Mouse (Mus musculus): ENCODE data around the gene Nlk. TPM values are rescaled to one million over a fixed set of nuclear protein-coding genes. Genes with fewer than 3 reads are reported as not detected.

The Nlk gene
- total and polyA plus RNA-seq, 2 experiments: 4.8 to 7.5 TPM

- TF ChIP-seq CTCF (IDR thresholded peaks at IDR 0.05; ENCODE audit: low read depth, low read length) (no peak), POLR2A (IDR thresholded peaks at IDR 0.05; ENCODE audit: extremely low read depth, insufficient read depth, low read length) (no peak)
- Histone ChIP-seq H3K36me3 (ENCODE audit: control insufficient read depth, insufficient read depth, low read length) (peaks cover 7% of the 10 kb centered on the region), H3K27me3 (ENCODE audit: control insufficient read depth, insufficient read depth, low read length) (no peaks in the 10 kb centered on the region), H3K79me2 (ENCODE audit: control insufficient read depth, insufficient read depth, low read length) (no peaks in the 10 kb centered on the region; the same call in 1 of the 2 replicates), H3K9ac (ENCODE audit: low read depth, low read length) (no peak overlapping the region), H3K4me1 (ENCODE audit: control insufficient read depth, insufficient read depth, low read length) (no peaks in the 10 kb centered on the region), H3K27ac (replicated peaks; ENCODE audit: insufficient read depth, low read depth, low read length) (no peak overlapping the region), H3K4me3 (ENCODE audit: insufficient read depth, low read depth, low read length) (no peak overlapping the region)
- no peak for DNase-seq (ENCODE audit: extremely low read depth, low read depth, low spot score)
- 89% methylated on average over 3 of the region's 3 CpGs for WGBS
These were observed 68.3 kb downstream of the Nlk start for GRCm38 (mm10) chr11:78628871-78629270.

- Histone ChIP-seq H3K36me3 (ENCODE audit: control insufficient read depth, insufficient read depth, low read length) (peaks cover 8% of the 10 kb centered on the region), H3K9ac (ENCODE audit: low read depth, low read length) (no peak overlapping the region), H3K4me3 (ENCODE audit: insufficient read depth, low read depth, low read length) (no peak overlapping the region), H3K79me2 (ENCODE audit: control insufficient read depth, insufficient read depth, low read length) (no peaks in the 10 kb centered on the region), H3K27me3 (ENCODE audit: control insufficient read depth, insufficient read depth, low read length) (no peaks in the 10 kb centered on the region), H3K27ac (replicated peaks; ENCODE audit: insufficient read depth, low read depth, low read length) (no peak overlapping the region), H3K4me1 (ENCODE audit: control insufficient read depth, insufficient read depth, low read length) (no peaks in the 10 kb centered on the region)
- no peak for TF ChIP-seq POLR2A (IDR thresholded peaks at IDR 0.05; ENCODE audit: extremely low read depth, insufficient read depth, low read length)
- no peak for TF ChIP-seq CTCF (IDR thresholded peaks at IDR 0.05; ENCODE audit: low read depth, low read length)
- no peak for DNase-seq (ENCODE audit: extremely low read depth, low read depth, low spot score)
- 70% methylated on average over 3 of the region's 3 CpGs for WGBS
These were observed 72.8 kb downstream of the Nlk start for GRCm38 (mm10) chr11:78624377-78624776.

GRCm38 (mm10) chr11:78621926-78622325, 75.2 kb downstream of the Nlk start:
- Histone ChIP-seq H3K27ac (replicated peaks; ENCODE audit: insufficient read depth, low read depth, low read length) (no peak overlapping the region), H3K27me3 (ENCODE audit: control insufficient read depth, insufficient read depth, low read length) (no peaks in the 10 kb centered on the region), H3K4me3 (ENCODE audit: insufficient read depth, low read depth, low read length) (no peak overlapping the region), H3K4me1 (ENCODE audit: control insufficient read depth, insufficient read depth, low read length) (no peaks in the 10 kb centered on the region), H3K36me3 (ENCODE audit: control insufficient read depth, insufficient read depth, low read length) (peaks cover 10% of the 10 kb centered on the region), H3K9ac (ENCODE audit: low read depth, low read length) (no peak overlapping the region), H3K79me2 (ENCODE audit: control insufficient read depth, insufficient read depth, low read length) (no peaks in the 10 kb centered on the region)
- no peak for DNase-seq (ENCODE audit: extremely low read depth, low read depth, low spot score)
- TF ChIP-seq POLR2A (IDR thresholded peaks at IDR 0.05; ENCODE audit: extremely low read depth, insufficient read depth, low read length) (no peak), CTCF (IDR thresholded peaks at IDR 0.05; ENCODE audit: low read depth, low read length) (no peak)

GRCm38 (mm10) chr11:78620179-78620578, 77.0 kb downstream of the Nlk start:
- Histone ChIP-seq H3K36me3 (ENCODE audit: control insufficient read depth, insufficient read depth, low read length) (peaks cover 8% of the 10 kb centered on the region), H3K79me2 (ENCODE audit: control insufficient read depth, insufficient read depth, low read length) (no peaks in the 10 kb centered on the region), H3K27ac (replicated peaks; ENCODE audit: insufficient read depth, low read depth, low read length) (no peak overlapping the region), H3K9ac (ENCODE audit: low read depth, low read length) (no peak overlapping the region), H3K27me3 (ENCODE audit: control insufficient read depth, insufficient read depth, low read length) (no peaks in the 10 kb centered on the region), H3K4me1 (ENCODE audit: control insufficient read depth, insufficient read depth, low read length) (no peaks in the 10 kb centered on the region), H3K4me3 (ENCODE audit: insufficient read depth, low read depth, low read length) (no peak overlapping the region)
- DNase-seq (ENCODE audit: extremely low read depth, low read depth, low spot score): no peak
- WGBS: 69% methylated on average over 3 of the region's 3 CpGs
- TF ChIP-seq CTCF (IDR thresholded peaks at IDR 0.05; ENCODE audit: low read depth, low read length) (no peak), POLR2A (IDR thresholded peaks at IDR 0.05; ENCODE audit: extremely low read depth, insufficient read depth, low read length) (no peak)

- DNase-seq (ENCODE audit: extremely low read depth, low read depth, low spot score): peak; percentile 31
- TF ChIP-seq CTCF (IDR thresholded peaks at IDR 0.05; ENCODE audit: low read depth, low read length): no peak
- TF ChIP-seq POLR2A (IDR thresholded peaks at IDR 0.05; ENCODE audit: extremely low read depth, insufficient read depth, low read length): no peak
- Histone ChIP-seq H3K79me2 (ENCODE audit: control insufficient read depth, insufficient read depth, low read length) (no peaks in the 10 kb centered on the region), H3K27me3 (ENCODE audit: control insufficient read depth, insufficient read depth, low read length) (no peaks in the 10 kb centered on the region), H3K27ac (replicated peaks; ENCODE audit: insufficient read depth, low read depth, low read length) (no peak overlapping the region), H3K36me3 (ENCODE audit: control insufficient read depth, insufficient read depth, low read length) (peaks cover 4% of the 10 kb centered on the region; the same call in 1 of the 2 replicates), H3K4me3 (ENCODE audit: insufficient read depth, low read depth, low read length) (no peak overlapping the region), H3K9ac (ENCODE audit: low read depth, low read length) (no peak overlapping the region), H3K4me1 (ENCODE audit: control insufficient read depth, insufficient read depth, low read length) (no peaks in the 10 kb centered on the region)
These were observed 85.9 kb downstream of the Nlk start for GRCm38 (mm10) chr11:78611273-78611672.

GRCm38 (mm10) chr11:78609657-78610056, 87.5 kb downstream of the Nlk start:
- TF ChIP-seq CTCF (IDR thresholded peaks at IDR 0.05; ENCODE audit: low read depth, low read length) (no peak), POLR2A (IDR thresholded peaks at IDR 0.05; ENCODE audit: extremely low read depth, insufficient read depth, low read length) (no peak)
- 87% methylated on average over 4 of the region's 4 CpGs for WGBS
- H3K36me3 ChIP-seq (ENCODE audit: control insufficient read depth, insufficient read depth, low read length): peaks cover 4% of the 10 kb centered on the region; the same call in 1 of the 2 replicates
- H3K9ac ChIP-seq (ENCODE audit: low read depth, low read length): no peak overlapping the region
- no peak overlapping the region for H3K4me3 ChIP-seq (ENCODE audit: insufficient read depth, low read depth, low read length)
- H3K27ac ChIP-seq (replicated peaks; ENCODE audit: insufficient read depth, low read depth, low read length): no peak overlapping the region
- H3K4me1 ChIP-seq (ENCODE audit: control insufficient read depth, insufficient read depth, low read length): no peaks in the 10 kb centered on the region
- DNase-seq (ENCODE audit: extremely low read depth, low read depth, low spot score): no peak
- H3K27me3 ChIP-seq (ENCODE audit: control insufficient read depth, insufficient read depth, low read length): no peaks in the 10 kb centered on the region
- H3K79me2 ChIP-seq (ENCODE audit: control insufficient read depth, insufficient read depth, low read length): no peaks in the 10 kb centered on the region

Data from liver, adult 2 months (tissue).